9 mouse cellular contexts compared by ENCODE assay signal in the genomic region with DNA sequence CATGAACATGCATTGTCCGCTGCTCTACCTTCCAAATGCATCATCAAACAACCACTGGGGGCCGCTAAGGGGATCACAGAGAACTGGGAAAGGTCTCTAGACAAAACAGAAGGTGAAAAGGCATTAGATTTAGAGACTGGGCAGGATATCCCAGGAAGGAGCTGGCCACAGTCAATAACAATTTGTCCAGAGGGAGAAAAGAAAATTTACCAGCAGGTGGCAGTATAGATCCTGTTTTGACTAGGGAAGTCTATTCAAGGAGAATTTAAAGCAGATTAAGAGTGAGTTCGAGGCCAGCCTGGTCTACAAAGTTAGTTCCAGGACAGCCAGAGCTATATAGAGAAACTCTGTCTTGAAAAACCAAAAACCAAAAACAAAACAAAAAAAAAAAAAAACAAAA.
DNase-seq lines count a peak whose midpoint lies in the region; ATAC-seq and TF ChIP-seq lines count a peak whose summit lies in the region.
"Had no signal": no experiment of that assay in that cellular context is flagged by ENCODE, and none has a peak within 500 bp of the region (broad histone marks: within the 10 kb centered on the region; RNA-seq: fewer than 3 reads in every experiment).

No protein-coding gene starts in this region.

- no peak overlapping the region for H3K9ac ChIP-seq in intestine, postnatal 0 days (ENCODE audit: low read depth, low read length)
- H3K9ac ChIP-seq in intestine, embryonic 16.5 days (ENCODE audit: low read depth, low read length) = no peak overlapping the region
- H3K9ac ChIP-seq in neural tube, embryonic 15.5 days (replicated peaks) = no peak overlapping the region

- DNase-seq in thymus, postnatal 0 days (ENCODE audit: low spot score) = peak; percentile 25
- DNase-seq in thymus, postnatal 25 days = no peak
- peak; percentile 32 for DNase-seq in embryo, embryonic 10 days (ENCODE audit: low spot score)
- peak; percentile 8 for DNase-seq in skeletal muscle tissue, adult 2 months (ENCODE audit: low read depth, low spot score)
- no peak for DNase-seq in frontal cortex, postnatal 36 days (ENCODE audit: low spot score in 2 of 2)
- DNase-seq: gastrocnemius, postnatal 14 days had no signal

- H3K4me2 ChIP-seq in intestine, postnatal 0 days (replicated peaks; ENCODE audit: low read depth) = no peak overlapping the region
- no peak overlapping the region for H3K4me2 ChIP-seq in intestine, embryonic 16.5 days (ENCODE audit: low read depth, low read length)
- no peak overlapping the region for H3K4me2 ChIP-seq in neural tube, embryonic 15.5 days

- no peaks in the 10 kb centered on the region for H3K27me3 ChIP-seq in intestine, postnatal 0 days (replicated peaks; ENCODE audit: control insufficient read depth, insufficient read depth, low read length)
- no peaks in the 10 kb centered on the region for H3K27me3 ChIP-seq in intestine, embryonic 16.5 days (replicated peaks; ENCODE audit: control insufficient read depth, insufficient read depth, low read length)
- no peaks in the 10 kb centered on the region for H3K27me3 ChIP-seq in neural tube, embryonic 15.5 days (replicated peaks)

- TF ChIP-seq CTCF in intestine, postnatal 0 days (IDR thresholded peaks at IDR 0.05; ENCODE audit: low read depth) = peak; percentile 63

- H3K9me3 ChIP-seq in intestine, postnatal 0 days (ENCODE audit: control insufficient read depth) = no peaks in the 10 kb centered on the region
- H3K9me3 ChIP-seq in intestine, embryonic 16.5 days (ENCODE audit: control insufficient read depth, low read length) = no peaks in the 10 kb centered on the region
- H3K9me3 ChIP-seq in neural tube, embryonic 15.5 days (replicated peaks) = no peaks in the 10 kb centered on the region

- H3K4me3 ChIP-seq in intestine, postnatal 0 days (ENCODE audit: low read depth, low read length) = no peak overlapping the region
- no peak overlapping the region for H3K4me3 ChIP-seq in intestine, embryonic 16.5 days (ENCODE audit: low read length)
- H3K4me3 ChIP-seq in neural tube, embryonic 15.5 days (replicated peaks) = no peak overlapping the region

- H3K36me3 ChIP-seq in intestine, postnatal 0 days (ENCODE audit: control insufficient read depth, insufficient read depth) = peaks cover 17% of the 10 kb centered on the region; the same call in 1 of the 2 replicates
- 0 out of 2 replicates have a peak, but pooled peaks cover 3% of the 10 kb centered on the region for H3K36me3 ChIP-seq in intestine, embryonic 16.5 days (ENCODE audit: control insufficient read depth, insufficient read depth, low read length)
- no peaks in the 10 kb centered on the region for H3K36me3 ChIP-seq in neural tube, embryonic 15.5 days

- WGBS in intestine, postnatal 0 days = 57% methylated on average over 3 of the region's 3 CpGs
- 53% methylated on average over 3 of the region's 3 CpGs for WGBS in intestine, embryonic 16.5 days
- WGBS in neural tube, embryonic 15.5 days = 60% methylated on average over 3 of the region's 3 CpGs

- H3K27ac ChIP-seq in intestine, postnatal 0 days (ENCODE audit: low read depth, low read length) = no peak overlapping the region
- H3K27ac ChIP-seq in intestine, embryonic 16.5 days (ENCODE audit: low read length) = no peak overlapping the region
- no peak overlapping the region for H3K27ac ChIP-seq in neural tube, embryonic 15.5 days (replicated peaks)

- no peak for ATAC-seq in intestine, postnatal 0 days
- ATAC-seq in intestine, embryonic 16.5 days = no peak
- ATAC-seq in neural tube, embryonic 15.5 days (ENCODE audit: low FRiP score) = no peak

- no peaks in the 10 kb centered on the region for H3K4me1 ChIP-seq in intestine, postnatal 0 days (replicated peaks; ENCODE audit: control insufficient read depth, insufficient read depth, low read length)
- H3K4me1 ChIP-seq in intestine, embryonic 16.5 days (ENCODE audit: control insufficient read depth, insufficient read depth, low read length) = no peaks in the 10 kb centered on the region
- no peaks in the 10 kb centered on the region for H3K4me1 ChIP-seq in neural tube, embryonic 15.5 days

Comparison
In these comparisons a context has a peak if more than half of its experiments do, and no peak if none do; other contexts are left out.
1. DNase-seq: peak in thymus, postnatal 0 days (single experiment), embryo, embryonic 10 days (single experiment) and skeletal muscle tissue, adult 2 months (single experiment); none in thymus, postnatal 25 days (single experiment) and frontal cortex, postnatal 36 days (0 of 2).